Mouse (Mus musculus) forebrain, embryonic 13.5 days (tissue): ENCODE measurements around the gene Rgs18. TPM values are rescaled to one million over a fixed set of nuclear protein-coding genes. Genes with fewer than 3 reads are reported as not detected.

Source experiments
- ATAC-seq: fragments of 200-750 bp; cut with Nextera tagmentation; 2 replicates; pipeline ENCODE4 v1.8.0; 2017
- H3K27ac ChIP-seq: fragments of 300-500 bp; sonication (generic); 2 replicates; pipeline ENCODE4 v1.5.1; 2015; ENCODE audit warnings: inconsistent platforms, mild to moderate bottlenecking, moderate library complexity
- H3K27me3 ChIP-seq: fragments of 300-500 bp; sonication (generic); 2 replicates; pipeline ENCODE4 v1.6.1; 2015; ENCODE audit warnings: mild to moderate bottlenecking, inconsistent platforms
- H3K36me3 ChIP-seq: fragments of 300-500 bp; sonication (generic); 2 replicates; pipeline ENCODE4 v1.6.1; 2015; ENCODE audit warnings: mild to moderate bottlenecking, inconsistent platforms; ENCODE audit not compliant: poor library complexity, severe bottlenecking
- H3K4me1 ChIP-seq: fragments of 300-500 bp; sonication (generic); 2 replicates; pipeline ENCODE4 v1.6.1; 2015; ENCODE audit warnings: inconsistent platforms
- H3K4me2 ChIP-seq: fragments of 300-500 bp; sonication (generic); 2 replicates; pipeline ENCODE4 v1.6.1; 2015; ENCODE audit warnings: inconsistent platforms, mild to moderate bottlenecking, moderate library complexity
- H3K4me3 ChIP-seq: fragments of 300-500 bp; sonication (generic); 2 replicates; pipeline ENCODE4 v1.5.1; 2015; ENCODE audit warnings: mild to moderate bottlenecking, inconsistent platforms
- H3K9ac ChIP-seq: fragments of 300-500 bp; sonication (generic); 2 replicates; pipeline ENCODE4 v1.6.1; 2015; ENCODE audit warnings: mild to moderate bottlenecking, inconsistent platforms
- H3K9me3 ChIP-seq: fragments of 300-500 bp; sonication (generic); replicated peaks from 2 replicates; pipeline ENCODE4 v1.6.1; 2016; ENCODE audit warnings: inconsistent platforms
- WGBS: fragments of 180-500 bp; shearing (Covaris S2); methylation state at CpG from one replicate; pipeline ENCODE4 v1.1.7; 2015; 5-methylcytosine and 5-hydroxymethylcytosine counted together
- polyA plus RNA-seq: library from polyadenylated mRNA; unstranded; fragments of >200 nt; fragmentation: Nextera tagmentation; extraction: Ambion mirVana; gene quantifications from 2 replicates; pipeline ENCODE4 v1.2.1, GENCODE M21; 2015

Rgs18 gene
- 0.36 and 0.37 TPM in 2 replicates for polyA plus RNA-seq

GRCm38 (mm10) chr1:144775331-144775730 is at the start of gene Rgs18:
Gene Rgs18 (minus strand): TSS chr1:144775435.
- Histone ChIP-seq H3K9ac (no peak within 1 kb of the TSS), H3K4me2 (no peak within 1 kb of the TSS), H3K27me3 (no peaks in the 10 kb centered on the region), H3K9me3 (no peaks in the 10 kb centered on the region), H3K27ac (no peak within 1 kb of the TSS), H3K36me3 (no peaks in the 10 kb centered on the region), H3K4me3 (no peak within 1 kb of the TSS), H3K4me1 (no peaks in the 10 kb centered on the region)
- ATAC-seq, result no peak
- WGBS, result 86% methylated on average over 5 of the region's 5 CpGs

DNA sequence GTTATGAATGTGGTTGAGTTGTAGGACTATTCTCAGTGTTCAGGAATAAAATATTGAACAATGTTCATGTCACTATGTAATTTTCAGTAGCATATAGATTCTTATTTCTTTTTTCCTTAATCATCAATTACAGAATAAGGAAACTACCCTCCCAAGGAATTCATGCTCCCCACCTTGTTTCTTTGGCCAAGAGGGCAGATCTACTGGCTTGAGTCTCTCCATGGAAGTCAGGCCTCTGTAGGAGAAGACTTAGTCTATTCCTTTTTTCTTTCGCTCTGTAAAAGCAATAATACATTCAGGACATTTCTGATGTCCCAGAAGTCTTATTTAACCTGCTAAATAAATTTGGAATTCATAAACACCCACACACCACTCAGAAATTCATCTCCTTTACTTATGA is 841 bp downstream of the Rgs18 start:
- Histone ChIP-seq H3K36me3 (no peaks in the 10 kb centered on the region), H3K4me3 (no peak overlapping the region), H3K9me3 (no peaks in the 10 kb centered on the region), H3K27me3 (no peaks in the 10 kb centered on the region), H3K27ac (no peak overlapping the region), H3K4me2 (no peak overlapping the region), H3K9ac (no peak overlapping the region), H3K4me1 (no peaks in the 10 kb centered on the region)
- ATAC-seq, result no peak
- 81% methylated on average over 1 of the region's 1 CpGs for WGBS

DNA sequence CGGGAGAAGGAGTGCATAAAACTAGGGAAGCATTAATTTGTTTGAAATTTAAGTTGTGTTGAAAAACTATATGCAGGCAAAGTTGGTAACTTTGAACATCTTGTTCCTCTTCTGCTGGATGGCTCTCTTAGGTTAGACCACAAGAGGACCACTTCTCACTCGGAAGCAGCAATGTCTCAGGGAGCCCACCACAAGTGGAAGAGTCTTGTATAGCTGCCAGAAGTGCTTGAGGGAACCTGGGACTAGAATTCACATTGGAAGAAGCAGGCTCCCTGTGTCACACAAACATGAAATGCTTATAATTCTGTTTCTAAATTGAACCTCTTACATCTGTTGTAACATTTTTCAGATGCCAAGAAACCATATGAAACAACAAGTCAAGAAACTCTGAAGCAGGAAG is 9.0 kb downstream of the Rgs18 start:
- Histone ChIP-seq H3K4me1 (no peaks in the 10 kb centered on the region), H3K27me3 (no peaks in the 10 kb centered on the region), H3K4me3 (no peak overlapping the region), H3K4me2 (no peak overlapping the region), H3K9ac (no peak overlapping the region), H3K27ac (no peak overlapping the region), H3K9me3 (no peaks in the 10 kb centered on the region), H3K36me3 (no peaks in the 10 kb centered on the region)
- ATAC-seq, result no peak
- 72% methylated on average over 2 of the region's 2 CpGs for WGBS

DNA sequence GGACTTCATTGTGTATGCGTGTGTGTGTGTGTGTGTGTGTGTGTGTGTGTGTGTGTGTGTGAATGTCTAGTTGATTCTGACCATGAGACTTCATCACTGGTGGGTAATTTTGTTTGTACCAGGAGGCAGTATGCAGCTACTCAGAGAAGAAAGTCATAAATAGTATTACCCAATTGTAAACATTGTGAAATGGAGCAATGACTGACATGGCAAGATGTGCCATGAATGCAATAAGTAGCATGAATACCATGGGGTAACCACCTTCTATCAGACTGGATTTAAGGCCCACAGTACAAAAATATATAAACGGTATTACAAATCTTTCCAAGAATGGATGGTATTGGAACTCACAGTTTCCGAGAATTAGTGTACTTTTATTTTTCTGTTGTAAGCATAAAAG is 14.4 kb downstream of the Rgs18 start:
- Histone ChIP-seq H3K27ac (no peak overlapping the region), H3K4me2 (no peak overlapping the region), H3K4me3 (no peak overlapping the region), H3K4me1 (no peaks in the 10 kb centered on the region), H3K36me3 (no peaks in the 10 kb centered on the region), H3K9ac (no peak overlapping the region), H3K9me3 (no peaks in the 10 kb centered on the region), H3K27me3 (no peaks in the 10 kb centered on the region)
- 90% methylated on average over 3 of the region's 3 CpGs for WGBS
- no peak for ATAC-seq

DNA sequence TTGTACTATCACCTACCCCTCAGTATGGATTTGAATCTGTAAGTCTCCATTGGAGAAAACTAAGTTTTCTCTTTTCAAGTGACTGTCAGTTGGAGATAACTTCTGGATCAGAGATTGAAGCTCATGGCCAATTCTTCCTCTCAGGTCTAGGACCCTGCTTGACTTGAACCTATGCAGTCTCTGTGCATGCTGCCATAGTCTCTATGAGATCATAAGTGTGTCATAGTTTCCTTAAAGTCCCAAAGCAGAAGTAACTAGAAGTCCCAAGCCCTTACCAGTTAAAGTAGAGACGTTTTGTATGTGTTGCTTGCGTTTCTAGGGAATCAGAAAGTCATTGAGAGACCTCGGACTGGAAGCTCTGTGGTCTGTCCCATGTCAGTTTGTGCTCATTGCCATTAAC is 24.5 kb downstream of the Rgs18 start:
- H3K4me3 ChIP-seq, result no peak overlapping the region
- no peaks in the 10 kb centered on the region for H3K36me3 ChIP-seq
- no peak overlapping the region for H3K4me2 ChIP-seq
- no peak overlapping the region for H3K9ac ChIP-seq
- ATAC-seq, result no peak
- H3K27ac ChIP-seq, result no peak overlapping the region
- H3K27me3 ChIP-seq, result no peaks in the 10 kb centered on the region
- no peaks in the 10 kb centered on the region for H3K9me3 ChIP-seq
- WGBS, result 78% methylated on average over 3 of the region's 3 CpGs
- no peaks in the 10 kb centered on the region for H3K4me1 ChIP-seq

- Histone ChIP-seq H3K36me3 (no peaks in the 10 kb centered on the region), H3K27ac (no peak overlapping the region), H3K4me2 (no peak overlapping the region), H3K4me3 (no peak overlapping the region), H3K27me3 (no peaks in the 10 kb centered on the region), H3K9me3 (no peaks in the 10 kb centered on the region), H3K9ac (no peak overlapping the region), H3K4me1 (no peaks in the 10 kb centered on the region)
- ATAC-seq, result no peak
- 96% methylated on average over 1 of the region's 1 CpGs for WGBS
Observed at GRCm38 (mm10) chr1:144746182-144746581, 29.1 kb downstream of the Rgs18 start.

GRCm38 (mm10) chr1:144737739-144738138 is 37.5 kb downstream of the Rgs18 start:
- Histone ChIP-seq H3K4me2 (no peak overlapping the region), H3K9me3 (no peaks in the 10 kb centered on the region), H3K9ac (no peak overlapping the region), H3K27me3 (no peaks in the 10 kb centered on the region), H3K36me3 (no peaks in the 10 kb centered on the region), H3K4me3 (no peak overlapping the region), H3K27ac (no peak overlapping the region), H3K4me1 (no peaks in the 10 kb centered on the region)
- 81% methylated on average over 6 of the region's 6 CpGs for WGBS
- no peak for ATAC-seq

- Histone ChIP-seq H3K4me2 (no peak overlapping the region), H3K36me3 (no peaks in the 10 kb centered on the region), H3K27ac (no peak overlapping the region), H3K9ac (no peak overlapping the region), H3K27me3 (no peaks in the 10 kb centered on the region), H3K4me1 (no peaks in the 10 kb centered on the region), H3K4me3 (no peak overlapping the region), H3K9me3 (no peaks in the 10 kb centered on the region)
- ATAC-seq, result no peak
- 89% methylated on average over 4 of the region's 4 CpGs for WGBS
Observed at GRCm38 (mm10) chr1:144720736-144721135, 54.5 kb downstream of the Rgs18 start.

DNA sequence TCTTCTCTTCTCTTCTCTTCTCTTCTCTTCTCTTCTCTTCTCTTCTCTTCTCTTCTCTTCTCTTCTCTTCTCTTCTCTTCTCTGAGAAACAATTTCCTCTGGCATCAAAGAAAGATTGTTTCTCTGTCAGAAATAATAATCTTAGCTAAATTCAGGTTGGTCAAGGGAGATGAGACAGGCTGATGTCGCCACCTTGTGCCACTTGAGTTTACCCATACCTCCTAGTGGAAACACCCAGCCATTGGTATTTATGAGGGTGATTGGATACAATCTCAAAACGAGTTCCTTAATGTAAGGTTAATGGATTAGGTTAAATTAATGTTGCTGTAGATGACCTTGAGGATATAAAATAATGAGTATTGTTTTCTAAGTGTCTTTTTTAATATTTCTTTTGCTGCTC is 70.9 kb downstream of the Rgs18 start:
- no peaks in the 10 kb centered on the region for H3K4me1 ChIP-seq
- no peaks in the 10 kb centered on the region for H3K9me3 ChIP-seq
- 52% methylated on average over 2 of the region's 2 CpGs for WGBS

More for the DNA sequence above, 70.9 kb downstream of the Rgs18 start:
- H3K9ac ChIP-seq, result no peak overlapping the region
- H3K27ac ChIP-seq, result no peak overlapping the region
- H3K36me3 ChIP-seq, result no peaks in the 10 kb centered on the region
- ATAC-seq, result no peak
- no peak overlapping the region for H3K4me2 ChIP-seq
- H3K4me3 ChIP-seq, result no peak overlapping the region
- no peaks in the 10 kb centered on the region for H3K27me3 ChIP-seq

Other genes with a start within 250 kb of the Rgs18 start
- not detected in 2 replicates for gene Rgs21, start 207.8 kb downstream of the Rgs18 start, polyA plus RNA-seq